Mouse (Mus musculus) inflammation-experienced regulatory T-cells, adult 6 months (primary cell): ENCODE measurements at regions not wholly inside any gene's neighbourhood (a gene's known extent, or its start where the extent isn't known, plus 50 kb on each side); places are given as distances from the start of the nearest gene placed in this dataset.

ENCODE experiments used
- ATAC-seq: one replicate; pipeline ENCODE4 v1.8.0; 2017

DNA sequence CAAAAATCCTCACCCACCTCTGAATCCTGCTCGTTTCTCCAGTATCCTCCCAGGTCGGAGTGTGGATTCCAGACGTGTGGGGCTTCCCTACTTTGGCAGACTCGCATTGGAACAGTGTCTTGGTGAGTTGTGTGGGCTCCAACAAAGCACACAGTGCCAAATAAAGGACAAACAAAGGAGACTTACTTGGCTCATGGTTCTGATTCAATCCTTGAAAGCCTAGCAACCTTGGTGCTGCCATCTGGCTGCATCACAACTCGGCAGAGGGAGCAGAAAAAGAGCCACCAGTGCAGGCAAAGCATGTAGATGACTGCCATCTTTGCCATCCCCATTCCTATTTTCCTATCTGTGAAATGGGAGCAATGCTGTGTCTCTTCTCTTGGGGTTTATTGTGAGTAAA lies 64.0 kb downstream of the Il9r start:
- no peak for ATAC-seq

DNA sequence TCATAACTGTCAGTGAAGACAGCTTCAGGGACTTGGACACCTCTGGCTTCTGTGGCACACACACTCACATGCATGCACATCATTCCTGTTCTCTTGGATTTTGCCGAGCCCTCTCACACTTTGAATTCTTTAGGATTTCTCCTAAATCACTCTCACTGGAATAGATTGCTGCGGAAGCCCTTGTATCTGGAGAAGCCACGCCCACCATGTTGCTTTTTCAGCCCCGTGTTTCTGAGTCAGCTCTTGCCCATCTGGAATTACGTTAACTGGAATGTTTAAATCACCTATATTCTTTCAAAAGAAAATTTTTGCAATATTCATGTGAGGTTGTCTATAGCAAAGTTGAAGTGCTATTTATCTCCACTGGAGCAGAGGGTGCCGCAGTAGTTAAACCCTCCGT lies 66.1 kb downstream of the Il9r start:
- ATAC-seq = no peak

DNA sequence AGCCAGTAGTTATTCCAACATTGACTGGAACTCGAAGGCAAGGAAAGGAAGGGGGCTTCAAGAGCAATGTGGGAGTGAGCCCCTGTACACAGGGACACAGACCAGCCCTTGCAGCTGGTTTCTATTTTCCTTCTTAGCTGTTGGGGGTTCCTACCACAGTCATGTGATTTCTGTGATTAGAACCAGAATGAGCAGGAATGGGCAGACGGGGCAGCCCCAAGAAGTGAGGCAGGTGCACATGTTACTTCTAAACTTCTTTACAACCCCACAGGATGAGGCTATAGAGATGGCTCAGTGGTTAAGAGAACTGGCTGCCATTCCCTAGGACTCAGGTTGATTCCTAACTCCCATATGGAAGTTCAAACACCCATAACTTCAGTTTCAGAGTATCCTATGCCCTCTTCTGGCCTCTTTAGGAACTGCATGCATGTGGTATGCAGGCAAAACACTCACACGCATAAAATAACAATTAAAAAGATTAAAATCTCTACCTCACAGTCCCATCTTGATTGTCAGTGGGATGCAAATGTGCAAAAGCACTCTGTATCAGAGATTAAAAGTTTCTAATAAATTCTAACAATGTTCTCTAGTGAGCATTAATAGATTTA lies 68.0 kb downstream of the Il9r start:
- peak; percentile 41 for ATAC-seq

DNA sequence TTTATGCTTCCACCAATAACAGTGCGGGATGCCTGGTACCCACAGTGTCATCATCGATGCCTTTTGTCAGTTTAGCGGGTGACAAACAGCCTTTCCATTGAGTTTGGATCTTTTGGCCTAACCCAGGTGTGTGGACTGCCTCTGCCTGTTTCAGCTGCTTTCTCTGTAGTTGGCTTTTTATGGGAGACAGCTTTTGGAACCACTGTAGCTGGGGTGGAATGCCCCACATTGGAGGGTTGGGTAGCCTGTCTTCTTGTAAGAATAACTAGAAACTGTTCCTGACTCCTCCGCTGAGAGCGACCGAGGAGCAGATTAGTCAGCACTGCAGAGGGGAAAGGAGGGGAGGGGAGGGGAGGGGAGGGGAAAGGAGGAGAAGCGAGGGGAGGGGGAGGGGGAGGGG lies 71.5 kb downstream of the Il9r start:
- ATAC-seq = peak; percentile 22

DNA sequence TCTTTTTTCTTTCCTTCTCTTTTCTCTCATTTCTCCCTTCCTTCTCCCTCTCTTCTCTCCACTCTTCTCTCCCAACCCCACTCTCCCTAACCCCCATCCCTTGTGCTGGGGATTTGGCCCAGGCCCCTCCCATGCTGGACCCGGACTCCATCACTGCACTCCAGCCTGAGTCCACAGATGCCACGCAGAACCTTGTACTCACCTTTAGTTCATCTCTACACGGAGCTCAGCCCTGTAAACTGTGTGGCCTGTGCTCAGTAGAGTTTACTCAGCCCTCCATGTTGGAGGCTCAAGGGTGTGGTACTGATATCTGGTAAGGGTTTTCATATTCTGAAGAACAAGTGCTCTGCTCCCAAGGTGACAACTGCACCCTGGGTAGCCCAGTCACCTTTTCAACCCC lies 72.1 kb downstream of the Il9r start:
- no peak for ATAC-seq

DNA sequence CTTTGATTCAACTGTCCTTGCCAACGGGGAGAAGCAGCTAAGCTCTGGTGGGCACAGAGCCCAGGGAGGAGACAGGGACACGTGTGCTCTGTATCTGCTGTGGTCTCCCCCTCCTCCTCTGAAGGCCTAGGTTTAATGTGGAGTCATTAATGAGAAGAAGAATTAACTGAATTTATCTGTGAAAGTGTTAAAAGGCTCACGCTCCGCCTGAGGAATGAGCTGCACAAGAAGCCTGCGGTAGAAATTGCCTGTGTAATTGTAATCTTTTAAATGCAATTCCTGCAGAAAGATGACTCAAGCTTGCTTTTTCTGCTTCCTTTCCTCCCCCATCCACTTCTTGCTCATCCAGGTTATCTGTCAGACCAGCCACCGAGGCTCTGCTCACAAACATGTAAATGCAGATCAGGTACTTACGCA lies 72.7 kb downstream of the Il9r start:
- ATAC-seq = no peak

DNA sequence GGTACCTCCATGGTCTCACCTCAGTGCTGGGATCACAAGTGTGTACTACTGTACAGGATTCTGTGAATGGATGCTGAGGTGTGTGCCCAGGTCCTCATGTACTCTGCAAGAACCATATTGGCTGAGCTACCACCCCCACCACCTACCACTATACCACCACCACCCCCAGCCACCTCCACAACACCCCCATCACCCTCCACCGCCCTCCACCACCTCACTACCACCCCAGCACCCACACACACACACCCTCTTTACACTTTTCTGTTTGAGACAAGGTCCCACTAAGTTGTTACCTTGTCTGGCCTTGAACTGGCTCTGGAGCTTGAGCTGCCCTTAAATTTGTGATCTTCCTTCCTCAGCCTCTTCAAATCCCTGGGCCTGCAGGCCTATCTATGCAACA lies 73.3 kb downstream of the Il9r start:
- ATAC-seq = no peak

DNA sequence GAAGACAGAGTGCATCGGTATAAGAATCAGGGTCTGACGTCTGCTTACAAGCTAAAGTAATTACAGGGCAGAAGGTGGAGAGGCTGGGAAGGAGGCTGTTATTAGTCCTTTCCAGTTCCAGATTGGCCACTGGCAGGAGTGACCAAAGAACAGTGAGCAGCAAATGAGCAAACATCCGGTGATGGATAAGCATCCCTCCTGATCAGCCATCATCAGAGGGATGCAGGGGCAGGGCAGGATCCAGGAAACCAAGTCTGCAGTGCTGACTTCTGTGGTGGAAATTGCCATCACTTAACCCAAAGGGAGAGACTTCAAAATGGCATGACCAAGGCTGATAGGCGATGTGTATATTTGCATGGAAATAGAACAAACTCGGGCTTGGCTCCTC lies 73.8 kb downstream of the Il9r start:
- peak; percentile 64 for ATAC-seq

DNA sequence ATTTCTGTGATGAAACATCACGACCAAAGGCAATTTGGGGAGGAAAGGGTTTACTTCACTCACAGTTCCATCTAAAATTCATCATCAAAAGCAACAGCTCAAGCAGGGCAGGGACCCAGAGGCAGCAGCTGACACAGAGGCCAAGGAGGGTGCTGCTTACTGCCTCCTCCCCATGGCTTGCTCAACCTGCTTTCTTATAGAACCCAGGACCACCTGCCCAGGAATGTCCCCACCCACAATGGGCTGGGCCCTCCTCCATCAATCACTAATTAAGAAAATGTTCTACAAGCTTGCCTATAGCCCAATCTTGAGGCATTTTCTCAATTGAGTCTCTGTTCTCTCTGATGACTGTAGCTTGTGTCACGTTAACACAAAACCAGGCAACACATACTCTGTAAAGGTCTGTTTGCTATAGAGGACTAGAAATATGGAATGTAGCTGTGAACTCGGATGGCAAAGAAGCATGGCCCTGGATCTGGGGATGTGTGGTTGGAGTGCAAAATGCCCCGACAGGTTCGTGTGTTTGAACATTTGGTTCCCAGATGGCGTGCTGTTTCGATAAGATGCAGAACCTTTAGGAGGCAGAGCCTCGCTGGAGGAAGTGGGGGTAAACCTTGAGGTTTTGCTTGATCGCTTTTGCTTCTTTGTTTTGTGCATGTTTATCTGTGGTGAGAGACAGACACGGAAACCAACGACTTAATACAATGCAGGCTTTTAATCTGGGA lies 74.3 kb downstream of the Il9r start:
- ATAC-seq = peak; percentile 82

DNA sequence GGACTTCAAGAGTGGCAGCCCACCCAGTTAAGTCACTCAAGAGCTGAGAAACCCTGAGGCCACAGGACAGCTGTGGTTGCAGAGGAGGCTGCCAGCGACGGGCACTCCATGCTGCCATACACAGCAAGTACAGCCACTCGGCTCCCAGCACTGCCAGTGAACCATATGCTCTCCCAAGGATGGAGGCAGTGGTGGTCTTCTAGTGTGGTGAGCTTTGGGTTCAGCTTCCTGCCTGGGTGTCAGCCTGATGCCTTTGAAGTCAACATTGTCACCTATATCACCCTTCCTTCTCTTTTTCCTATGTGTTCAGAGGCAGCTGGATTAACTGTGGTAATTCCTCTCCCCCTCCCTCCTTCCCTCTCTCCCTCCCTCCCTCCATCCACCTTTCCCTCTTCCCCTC lies 79.5 kb downstream of the Il9r start:
- ATAC-seq = no peak

DNA sequence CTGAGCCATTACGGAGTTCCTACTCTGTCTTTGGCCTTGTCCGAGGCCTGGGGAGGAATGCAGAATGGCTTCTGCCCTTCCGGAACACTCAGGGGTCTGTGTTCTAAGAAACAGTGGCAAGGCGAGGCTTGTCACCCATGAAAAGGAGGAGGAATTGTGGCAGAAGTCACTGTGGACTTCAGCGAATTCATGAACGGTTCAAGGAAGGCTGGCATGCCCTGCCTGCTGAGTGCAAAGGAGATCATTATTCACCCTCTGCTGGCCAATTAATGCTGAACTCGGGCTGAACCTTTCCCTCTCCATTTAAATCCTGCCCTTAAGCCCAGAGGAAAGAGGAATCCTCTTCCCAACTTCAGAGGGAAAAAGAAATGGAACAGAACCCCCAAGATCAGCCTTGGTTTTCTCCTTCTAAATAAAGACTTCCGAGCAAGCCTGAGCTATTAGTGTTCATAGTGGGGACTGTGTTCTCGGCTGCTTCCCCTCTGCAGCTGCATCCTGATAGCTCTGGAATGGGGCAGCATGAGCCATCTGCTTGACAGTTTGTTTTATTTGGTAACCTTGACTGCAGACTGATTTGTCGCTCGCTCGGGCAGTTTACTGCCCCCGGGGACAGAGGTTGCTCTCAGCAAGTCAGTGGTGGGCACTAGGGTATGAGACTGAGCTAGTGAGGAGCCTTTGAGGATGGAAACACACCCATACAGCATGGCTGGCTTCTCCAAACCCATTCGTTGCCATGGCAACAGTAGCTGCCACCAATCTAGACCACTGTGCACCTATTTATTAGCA lies 81.0 kb downstream of the Il9r start:
- no peak for ATAC-seq

DNA sequence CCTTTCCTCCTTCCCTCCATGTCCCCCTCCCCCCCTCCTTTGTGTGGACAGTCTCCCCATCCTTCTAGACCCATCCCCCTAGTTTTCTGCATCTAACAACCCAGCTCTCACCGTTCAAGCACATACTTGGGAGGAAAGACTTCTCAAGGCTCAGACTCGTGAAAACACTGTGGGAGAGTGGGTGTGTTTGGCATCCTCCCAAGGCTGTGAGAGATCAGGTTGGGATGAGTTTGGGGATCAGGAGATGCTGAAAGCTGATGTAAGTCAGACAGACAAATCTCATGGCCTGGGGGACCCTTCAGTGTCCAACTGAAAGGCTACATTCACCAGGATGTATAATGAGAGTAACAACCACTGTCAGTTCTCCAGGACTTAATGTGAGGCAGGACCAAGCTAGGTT lies 82.1 kb downstream of the Il9r start:
- no peak for ATAC-seq

DNA sequence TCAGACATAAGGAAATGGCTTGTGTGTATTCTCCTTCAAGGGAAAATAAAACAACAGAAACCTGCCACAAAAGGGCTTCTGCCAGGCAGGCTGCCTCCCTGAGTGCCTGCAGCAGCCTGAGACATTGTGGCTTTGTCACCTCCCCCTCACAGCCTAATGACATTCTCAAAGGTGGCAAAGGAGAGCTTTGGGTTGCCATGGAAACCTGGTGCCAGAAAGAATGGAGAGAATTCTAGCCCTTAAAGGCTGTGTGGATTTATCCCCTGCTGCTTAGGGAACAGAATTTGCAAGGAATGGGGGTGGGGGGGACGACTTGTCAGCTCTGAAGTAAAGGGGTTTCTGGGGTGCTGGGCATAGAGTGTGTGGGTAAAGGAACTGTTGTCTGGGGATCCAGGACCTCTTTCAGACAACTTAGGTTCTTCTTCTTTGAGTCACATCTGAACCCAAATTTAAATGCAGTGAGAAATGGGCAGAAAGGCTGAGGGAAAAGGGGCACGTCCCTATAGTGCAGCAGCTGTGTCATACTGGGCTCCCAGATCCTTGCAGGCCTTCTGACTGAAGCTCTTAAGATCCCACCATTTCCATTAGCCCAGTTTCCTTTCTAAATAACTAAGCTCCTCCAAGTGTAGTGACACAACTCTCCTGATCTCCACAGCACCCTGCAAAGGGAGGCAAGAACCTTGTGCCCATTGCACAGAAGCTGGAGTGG lies 86.8 kb downstream of the Il9r start:
- peak; percentile 41 for ATAC-seq

DNA sequence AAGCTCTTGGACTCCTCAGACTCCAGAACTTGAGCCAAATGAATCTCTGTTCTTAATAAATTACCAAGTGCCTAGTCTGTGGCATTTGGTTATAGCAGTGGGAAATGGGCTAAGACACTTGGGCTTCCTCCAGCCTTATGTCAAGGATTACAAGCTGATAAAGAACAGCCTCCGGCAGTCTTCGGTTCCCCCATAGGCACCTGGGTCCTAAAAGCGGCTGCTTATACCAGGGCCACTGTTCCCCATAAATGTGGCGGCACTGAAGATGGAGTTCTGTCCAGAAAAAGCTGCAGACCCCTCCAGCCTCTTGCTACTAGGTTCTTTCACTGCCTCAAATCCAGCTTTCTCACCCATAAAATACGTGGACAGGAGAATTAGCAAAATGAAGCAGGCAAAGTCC lies 87.6 kb downstream of the Il9r start:
- ATAC-seq = no peak

DNA sequence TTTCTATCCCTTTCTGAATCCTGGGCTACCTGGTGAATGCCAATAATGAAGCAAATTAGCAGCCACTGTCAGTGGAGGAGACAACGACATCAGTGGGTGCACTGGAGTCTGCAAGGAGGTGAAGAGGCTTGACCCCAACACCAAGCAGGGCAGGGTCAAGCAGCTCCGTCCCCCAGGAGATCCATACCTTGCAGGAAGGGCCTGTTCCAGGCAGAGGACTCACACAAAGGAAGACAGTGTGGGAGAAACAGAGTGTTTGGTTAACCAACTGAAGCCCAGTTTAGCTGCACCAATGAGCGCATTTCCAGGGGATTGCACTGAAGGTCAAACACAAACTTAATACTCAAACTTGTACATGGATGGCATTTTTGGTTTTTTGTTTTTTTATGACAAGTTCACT lies 88.2 kb downstream of the Il9r start:
- no peak for ATAC-seq

DNA sequence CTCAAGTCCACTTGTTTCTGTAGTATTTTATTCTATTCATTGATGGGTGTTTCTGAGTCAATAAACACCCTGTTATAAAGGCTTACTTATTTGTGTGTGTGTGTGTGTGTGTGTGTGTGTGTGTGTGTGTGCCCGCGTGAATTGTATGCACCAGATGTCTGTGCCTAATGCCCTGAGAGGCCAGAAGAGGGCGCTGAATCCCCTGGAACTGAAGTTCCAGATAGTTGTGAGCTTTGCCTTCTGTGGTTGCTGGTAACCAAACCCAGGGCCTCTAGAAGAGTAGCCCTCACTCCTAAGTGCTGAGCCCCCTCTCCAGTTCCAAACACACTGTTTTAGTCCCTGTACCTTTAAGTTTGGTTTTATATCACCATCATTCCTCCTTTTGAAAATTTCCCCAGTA lies 90.2 kb downstream of the Il9r start:
- no peak for ATAC-seq
